Mouse (Mus musculus) stomach, postnatal 0 days (tissue): ENCODE measurements around the gene Gins3. TPM values are rescaled to one million over a fixed set of nuclear protein-coding genes. Genes with fewer than 3 reads are reported as not detected.

Experiments
- ATAC-seq: fragments of 200-750 bp; cut with Nextera tagmentation; 2 replicates; pipeline ENCODE4 v1.8.0; 2017; ENCODE audit not compliant: low FRiP score, low TSS enrichment
- DNase-seq: peaks from one replicate; pipeline ENCODE4 v3.0.0-alpha.2; 2016; ENCODE audit warnings: low spot score
- H3K27ac ChIP-seq: fragments of 300-500 bp; sonication (generic); replicated peaks from 2 replicates; pipeline ENCODE4 v1.5.1; 2014; ENCODE audit warnings: mild to moderate bottlenecking, control low read depth
- H3K27me3 ChIP-seq: fragments of 300-500 bp; sonication (generic); 2 replicates; pipeline ENCODE4 v1.6.1; 2014; ENCODE audit warnings: low read length; ENCODE audit not compliant: control insufficient read depth, insufficient read depth
- H3K36me3 ChIP-seq: fragments of 300-500 bp; sonication (generic); 2 replicates; pipeline ENCODE4 v1.6.1; 2014; ENCODE audit warnings: low read length, mixed read lengths; ENCODE audit not compliant: control insufficient read depth, insufficient read depth
- H3K4me1 ChIP-seq: fragments of 300-500 bp; sonication (generic); replicated peaks from 2 replicates; pipeline ENCODE4 v1.6.1; 2014; ENCODE audit warnings: antibody characterized with exemption; ENCODE audit not compliant: control insufficient read depth, insufficient read depth
- H3K4me2 ChIP-seq: fragments of 300-500 bp; sonication (generic); replicated peaks from 2 replicates; pipeline ENCODE4 v1.6.1; 2014; ENCODE audit warnings: low read depth, mild to moderate bottlenecking, control low read depth, moderate library complexity
- H3K4me3 ChIP-seq: fragments of 300-500 bp; sonication (generic); 2 replicates; pipeline ENCODE4 v1.5.1; 2014; ENCODE audit warnings: low read depth, low read length, control low read depth
- H3K9ac ChIP-seq: fragments of 300-500 bp; sonication (generic); 2 replicates; pipeline ENCODE4 v1.6.1; 2014; ENCODE audit warnings: mild to moderate bottlenecking, low read length, control low read depth, mixed read lengths
- H3K9me3 ChIP-seq: fragments of 300-500 bp; sonication (generic); 2 replicates; pipeline ENCODE4 v1.6.1; 2016; ENCODE audit warnings: low read length; ENCODE audit not compliant: control insufficient read depth
- CTCF ChIP-seq: IDR thresholded peaks from 2 replicates; pipeline ENCODE4 v1.5.1; 2016; ENCODE audit warnings: antibody characterized with exemption, low read depth, mild to moderate bottlenecking, moderate library complexity
- EP300 ChIP-seq: optimal IDR thresholded peaks from 2 replicates; pipeline ENCODE3; 2016; ENCODE audit warnings: antibody characterized with exemption
- WGBS: fragments of 180-500 bp; shearing (Covaris S2); extraction: QIAGEN DNeasy Blood & Tissue Kit; methylation state at CpG from one replicate; pipeline ENCODE4 v1.1.7; 2014; 5-methylcytosine and 5-hydroxymethylcytosine counted together
- polyA plus RNA-seq: library from polyadenylated mRNA; unstranded; fragments of >200 nt; fragmentation: Nextera tagmentation; extraction: Ambion mirVana; gene quantifications from 2 replicates; pipeline ENCODE4 v1.2.1, GENCODE M21; 2015

Gene Gins3
- 4.7 and 5.0 TPM in 2 replicates for polyA plus RNA-seq

- peak; percentile 97 for ATAC-seq
- under 1% methylated on average over 52 of the region's 52 CpGs for WGBS
- no peak within 1 kb of the TSS for H3K27ac ChIP-seq
Measured at GRCm38 (mm10) chr8:95633262-95634062, at the start of gene Gins3. Gene Gins3 (plus strand): TSS chr8:95633453.

GRCm38 (mm10) chr8:95587339-95587738 is 45.9 kb upstream of the Gins3 start:
- Histone ChIP-seq H3K36me3 (no peaks in the 10 kb centered on the region), H3K27ac (no peak overlapping the region), H3K4me3 (no peak overlapping the region), H3K9ac (no peak overlapping the region), H3K9me3 (no peaks in the 10 kb centered on the region), H3K4me1 (no peaks in the 10 kb centered on the region), H3K4me2 (no peak overlapping the region), H3K27me3 (no peaks in the 10 kb centered on the region)
- 88% methylated on average over 1 of the region's 1 CpGs for WGBS
- no peak for ATAC-seq
- no peak for TF ChIP-seq EP300
- DNase-seq, result no peak

More at GRCm38 (mm10) chr8:95633262-95634062, at the start of gene Gins3:
- TF ChIP-seq EP300, result no peak
- TF ChIP-seq CTCF, result no peak
- H3K4me2 ChIP-seq, result peak within 1 kb of the TSS; percentile 90
- peak within 1 kb of the TSS; percentile 87 for H3K4me3 ChIP-seq
- no peaks in the 10 kb centered on the region for H3K27me3 ChIP-seq
- H3K4me1 ChIP-seq, result no peaks in the 10 kb centered on the region
- H3K9ac ChIP-seq, result peak within 1 kb of the TSS; percentile 71
- H3K36me3 ChIP-seq, result no peaks in the 10 kb centered on the region
- H3K9me3 ChIP-seq, result no peaks in the 10 kb centered on the region
- DNase-seq, result peak; percentile 94

GRCm38 (mm10) chr8:95589282-95589681 is 44.0 kb upstream of the Gins3 start:
- Histone ChIP-seq H3K36me3 (no peaks in the 10 kb centered on the region), H3K27ac (no peak overlapping the region), H3K4me1 (no peaks in the 10 kb centered on the region), H3K9ac (no peak overlapping the region), H3K27me3 (no peaks in the 10 kb centered on the region), H3K9me3 (no peaks in the 10 kb centered on the region), H3K4me3 (no peak overlapping the region), H3K4me2 (no peak overlapping the region)
- ATAC-seq (no peak), DNase-seq (no peak)
- WGBS, result 60% methylated on average over 10 of the region's 10 CpGs
- TF ChIP-seq CTCF (0 out of 2 replicates have a peak, but pooled peaks have one; percentile 12), EP300 (no peak)

- WGBS, result 71% methylated on average over 4 of the region's 4 CpGs
- TF ChIP-seq CTCF, result no peak
- TF ChIP-seq EP300, result no peak
- DNase-seq (no peak), ATAC-seq (no peak)
- no peaks in the 10 kb centered on the region for H3K27me3 ChIP-seq
- H3K4me2 ChIP-seq, result no peak overlapping the region
- H3K27ac ChIP-seq, result no peak overlapping the region
- H3K36me3 ChIP-seq, result no peaks in the 10 kb centered on the region
- no peaks in the 10 kb centered on the region for H3K9me3 ChIP-seq
- no peak overlapping the region for H3K9ac ChIP-seq
- no peak overlapping the region for H3K4me3 ChIP-seq
- H3K4me1 ChIP-seq, result no peaks in the 10 kb centered on the region
Measured at GRCm38 (mm10) chr8:95590539-95590938, 42.7 kb upstream of the Gins3 start.

GRCm38 (mm10) chr8:95592131-95592780 is 41.0 kb upstream of the Gins3 start:
- Histone ChIP-seq H3K36me3 (no peaks in the 10 kb centered on the region), H3K27me3 (no peaks in the 10 kb centered on the region), H3K4me3 (no peak overlapping the region), H3K27ac (no peak overlapping the region), H3K4me2 (no peak overlapping the region), H3K9me3 (no peaks in the 10 kb centered on the region), H3K9ac (no peak overlapping the region), H3K4me1 (no peaks in the 10 kb centered on the region)
- DNase-seq, result no peak
- TF ChIP-seq CTCF, result no peak
- no peak for TF ChIP-seq EP300
- no peak for ATAC-seq
- 74% methylated on average over 12 of the region's 12 CpGs for WGBS
